Mouse (Mus musculus): ENCODE results near the gene Sntg2.

GRCm38 (mm10) chr12:30234940-30235339 is 138.2 kb downstream of the Sntg2 start:
- no peak for TF ChIP-seq CTCF (IDR thresholded peaks at IDR 0.05; ENCODE audit: low read depth)
- TF ChIP-seq EP300 (IDR thresholded peaks at IDR 0.05; ENCODE audit: low read depth) = no peak

All from liver, embryonic 14.5 days (tissue).